Mouse (Mus musculus) T-cell, adult 2 months (primary cell): ENCODE measurements around the gene Ptprd.
"Not testable (repeated sequence)": the region's sequence is repeated elsewhere in the genome, so short reads cannot be mapped to it uniquely, and the experiment has no call there.

ENCODE experiments used
- DNase-seq: peaks from one replicate; pipeline ENCODE4 v3.0.0; 2022; ENCODE audit warnings: low spot score

Gene Ptprd

DNA sequence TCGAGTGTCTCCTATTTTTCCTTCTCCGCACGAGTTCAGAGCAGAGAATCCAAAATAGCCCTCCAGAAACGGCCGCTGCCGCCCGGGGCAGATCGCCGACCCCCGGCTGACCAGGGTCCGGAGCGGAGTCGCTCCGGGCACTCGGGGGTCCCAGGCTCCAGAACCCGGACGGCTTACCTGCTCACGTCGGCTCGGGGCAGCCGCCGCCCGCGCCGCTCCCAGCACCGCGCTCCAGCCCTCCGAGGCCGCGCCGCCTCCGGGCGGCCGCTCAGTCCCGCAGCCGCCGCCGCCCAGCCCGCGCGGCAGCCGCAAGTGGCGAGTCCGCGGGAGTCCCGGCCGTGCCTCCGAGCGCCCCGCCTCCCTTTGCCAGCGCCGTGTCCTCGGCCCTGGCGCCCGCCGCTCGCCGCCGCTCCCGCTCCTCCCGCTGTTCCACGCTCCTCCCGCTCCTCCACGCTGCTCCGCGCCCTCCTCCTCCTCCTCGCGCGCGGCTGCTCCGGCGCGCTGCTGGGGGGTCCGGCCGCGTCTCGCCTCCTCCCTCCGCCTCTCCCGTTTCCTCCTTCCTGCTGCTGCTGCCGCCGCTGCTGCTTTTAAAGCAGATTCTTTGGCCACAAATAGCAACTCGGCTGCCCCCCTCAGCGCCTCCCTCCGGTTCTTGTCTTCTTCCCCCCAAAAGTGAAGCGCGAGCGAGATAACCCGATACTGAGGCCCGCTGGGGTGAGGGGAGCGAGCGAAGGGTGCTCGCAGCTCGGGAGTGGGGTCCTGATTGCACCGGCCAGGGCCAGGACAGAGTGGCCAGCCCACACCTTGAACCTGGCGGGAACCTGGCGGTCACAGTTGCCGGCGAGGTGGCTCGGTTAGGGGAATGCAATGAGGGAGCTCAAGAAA lies 1762.1 kb downstream of the Ptprd start:
- no peak for DNase-seq

- no peak for DNase-seq
Measured at GRCm38 (mm10) chr4:76448678-76449465, 1762.9 kb downstream of the Ptprd start.

DNA sequence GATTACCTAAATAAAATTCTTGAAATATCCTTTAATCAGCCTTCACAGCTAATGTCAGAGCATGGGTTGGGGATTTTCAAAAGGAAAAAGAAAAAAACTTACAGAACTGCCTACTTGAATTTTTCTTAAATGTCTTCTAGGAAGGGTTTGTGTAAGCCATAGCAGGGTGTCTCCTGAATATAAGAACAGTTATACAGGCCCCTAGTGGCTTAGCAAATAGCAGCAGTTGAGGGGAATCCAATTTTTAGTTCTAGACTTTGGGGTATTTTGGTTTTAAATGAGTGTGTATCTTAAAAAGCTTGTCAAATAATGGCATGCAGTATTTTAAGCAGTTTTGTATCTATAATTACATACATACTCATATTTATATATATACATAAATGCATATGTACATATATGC lies 1764.4 kb downstream of the Ptprd start:
- no peak for DNase-seq

DNA sequence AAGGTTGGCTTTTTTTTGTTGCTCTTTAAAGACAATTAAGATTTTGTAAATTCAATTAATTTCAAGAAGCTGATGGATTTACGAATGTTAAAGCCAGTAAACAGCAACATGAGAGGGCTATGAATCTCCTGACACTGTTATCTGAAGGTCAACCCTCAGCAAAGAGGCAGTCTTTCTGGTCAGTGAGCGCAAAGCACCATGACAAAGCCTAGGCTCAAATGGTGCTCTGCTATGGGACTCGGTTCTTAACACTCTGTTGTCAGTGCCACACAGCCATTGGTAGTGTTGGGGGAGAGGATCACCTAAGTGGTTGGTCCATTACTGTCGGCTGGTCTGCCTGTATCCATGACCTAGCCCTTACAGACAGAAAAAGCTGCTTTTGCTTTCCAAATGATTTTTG lies 1767.0 kb downstream of the Ptprd start:
- no peak for DNase-seq

DNA sequence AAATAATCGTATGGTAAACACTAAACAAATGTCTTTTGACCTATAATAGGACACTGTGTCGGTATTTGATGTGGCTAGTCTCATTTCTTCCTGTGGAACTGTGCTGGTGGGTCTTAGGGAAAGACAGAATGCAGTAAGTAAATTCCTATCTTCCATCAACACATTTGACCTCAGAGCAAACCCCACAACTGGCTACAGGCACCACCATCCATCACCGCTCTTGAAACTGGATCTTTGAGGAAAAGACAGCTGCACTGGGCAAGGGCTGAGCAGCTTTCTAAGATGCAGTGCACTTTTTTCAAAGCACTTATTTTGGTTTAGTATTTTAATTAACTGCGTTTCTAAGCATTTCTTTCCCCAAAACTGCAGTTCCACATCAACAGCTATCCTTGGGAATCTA lies 1768.2 kb downstream of the Ptprd start:
- DNase-seq, result no peak

GRCm38 (mm10) chr4:76440791-76441364 lies 1770.9 kb downstream of the Ptprd start:
- DNase-seq, result no peak

DNA sequence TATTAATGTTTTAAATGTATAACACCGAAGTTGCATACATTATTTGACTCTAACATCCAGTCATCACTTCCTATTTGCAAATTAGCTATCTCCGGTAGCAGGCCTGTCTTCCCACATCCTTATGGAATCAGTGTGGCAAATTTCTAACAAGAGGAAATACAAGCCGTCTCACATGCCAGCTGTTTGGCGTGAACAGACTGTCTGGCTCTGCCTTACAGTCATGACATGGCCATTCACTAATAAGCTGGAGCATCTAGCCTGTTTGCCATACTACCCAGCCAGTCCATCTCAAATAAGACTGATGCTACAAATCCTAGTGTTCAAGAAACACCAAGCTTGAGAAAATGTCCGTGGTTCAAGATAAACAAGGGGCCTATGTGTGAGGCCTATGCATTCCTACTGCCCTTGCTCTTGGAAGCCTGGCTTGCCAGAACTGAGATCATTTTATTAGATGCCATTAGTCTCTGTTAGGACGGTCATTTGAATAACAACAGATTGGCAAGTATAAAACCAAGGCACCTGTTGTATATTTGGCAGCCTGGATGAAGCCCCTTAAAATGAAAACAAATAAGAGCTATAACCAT lies 1773.2 kb downstream of the Ptprd start:
- no peak for DNase-seq

DNA sequence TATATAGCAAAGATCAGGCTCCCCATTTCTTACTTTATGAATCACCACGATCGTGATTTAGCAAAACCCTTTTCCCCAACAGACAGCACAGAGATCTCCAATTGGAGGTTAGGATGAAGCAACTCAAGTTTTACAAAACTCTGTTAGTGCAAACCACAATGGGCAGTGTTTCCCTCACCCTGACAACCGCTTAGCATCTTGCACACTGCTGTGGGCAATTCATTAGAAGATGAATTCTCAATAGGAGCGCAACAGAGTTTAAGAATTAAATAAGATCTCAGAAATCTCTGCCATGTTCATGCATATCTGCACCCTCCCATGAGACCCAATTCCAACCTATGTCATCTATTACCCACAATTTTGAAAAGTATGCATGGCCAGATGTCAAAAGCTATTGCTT lies 1773.7 kb downstream of the Ptprd start:
- no peak for DNase-seq

DNA sequence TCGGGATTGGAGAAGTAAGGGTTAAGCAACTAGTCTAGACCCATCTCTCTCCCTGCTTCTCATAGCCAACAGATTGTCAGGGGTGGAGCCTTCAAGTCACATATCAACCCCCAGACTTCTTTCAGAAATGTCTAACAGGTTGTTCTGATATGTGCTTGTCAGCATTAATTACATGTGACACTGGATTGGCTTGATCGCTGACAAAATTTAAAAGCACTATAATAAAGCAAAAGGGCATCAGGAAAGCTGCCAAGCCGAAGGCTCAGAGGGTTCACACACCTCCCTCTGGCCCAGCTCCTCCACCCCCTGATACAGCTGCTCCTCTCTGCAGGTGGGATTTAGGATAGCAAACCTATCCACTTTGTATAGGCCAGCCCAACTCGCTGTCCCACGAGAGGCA lies 1775.8 kb downstream of the Ptprd start:
- no peak for DNase-seq

GRCm38 (mm10) chr4:76429769-76430168 lies 1782.0 kb downstream of the Ptprd start:
- no peak for DNase-seq

- not testable (repeated sequence) for DNase-seq
Measured at GRCm38 (mm10) chr4:76427036-76427435, 1784.7 kb downstream of the Ptprd start.

DNA sequence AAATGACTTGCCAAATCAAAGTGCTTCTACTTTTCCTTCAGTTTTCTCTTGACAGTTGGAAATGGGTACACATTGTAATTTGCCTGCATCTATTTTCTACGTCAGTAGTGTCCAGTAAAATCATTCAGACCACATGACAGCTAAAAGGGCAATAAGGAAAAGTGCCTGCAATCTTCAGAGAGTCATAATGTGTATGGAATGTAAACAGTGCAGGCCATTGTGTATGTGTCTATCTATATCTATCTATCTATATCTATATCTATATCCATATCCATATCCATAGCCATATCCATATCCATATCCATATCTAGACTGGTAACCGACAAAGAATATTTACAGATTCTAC lies 1786.6 kb downstream of the Ptprd start:
- DNase-seq, result no peak

DNA sequence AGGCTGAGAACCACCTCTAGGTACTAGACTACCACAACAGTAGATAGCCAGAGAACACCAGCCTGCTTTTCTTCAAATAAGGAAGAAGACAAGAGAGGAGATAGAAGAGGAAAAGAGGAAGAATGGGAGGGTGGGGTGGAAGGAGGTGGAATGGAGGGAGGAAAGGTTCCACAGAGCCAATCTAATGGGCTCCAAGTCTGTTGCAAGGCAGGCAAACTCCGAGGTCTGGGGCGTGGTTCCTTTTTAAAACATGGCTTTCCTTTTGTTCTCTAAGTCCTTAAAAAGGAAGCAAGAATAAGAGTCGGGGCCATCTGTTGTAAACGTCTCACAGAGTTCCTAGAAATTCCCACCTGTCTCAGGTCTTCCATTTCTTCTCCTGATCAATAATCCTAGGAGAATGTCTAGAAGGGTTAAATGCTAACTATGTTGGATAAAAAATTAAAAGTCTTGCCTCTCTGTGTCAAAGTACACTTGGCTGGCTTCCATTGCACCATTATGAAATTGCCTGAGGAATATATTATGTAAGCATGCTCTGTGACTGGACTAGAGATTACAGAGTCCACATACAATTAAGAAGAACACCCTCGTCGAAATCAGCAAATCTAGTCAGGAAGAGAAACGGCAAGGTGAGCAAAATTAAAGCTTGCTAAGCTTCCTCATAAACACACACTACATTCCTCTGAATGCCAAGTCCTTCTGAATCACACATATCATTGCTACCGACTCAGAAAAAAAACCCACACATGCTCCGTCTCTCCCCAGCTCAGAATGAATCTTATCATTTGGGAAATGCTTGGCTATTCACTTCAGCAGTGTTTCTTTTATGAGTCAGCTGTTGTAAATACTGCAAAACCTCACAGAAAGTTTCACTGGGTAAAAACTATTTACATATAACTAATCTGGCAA lies 1787.2 kb downstream of the Ptprd start:
- no peak for DNase-seq

DNA sequence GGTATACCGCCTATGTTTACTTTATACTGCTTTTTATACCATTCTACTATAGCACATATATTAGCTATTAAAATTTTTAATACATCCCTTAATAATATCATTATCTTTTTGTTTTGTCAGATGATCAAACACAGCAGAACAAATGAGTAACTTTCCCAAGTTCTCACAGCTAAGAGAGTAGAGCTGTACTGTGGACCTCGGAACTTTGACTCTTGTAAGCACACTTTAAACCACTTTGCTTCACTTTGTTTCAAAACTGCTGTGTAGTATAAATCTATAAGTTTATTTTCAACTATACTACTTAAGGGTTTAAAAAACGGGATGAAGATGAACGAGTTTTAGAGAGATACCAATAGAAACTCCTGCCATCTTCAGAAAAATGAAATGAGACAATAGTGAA lies 1789.6 kb downstream of the Ptprd start:
- DNase-seq, result no peak

DNA sequence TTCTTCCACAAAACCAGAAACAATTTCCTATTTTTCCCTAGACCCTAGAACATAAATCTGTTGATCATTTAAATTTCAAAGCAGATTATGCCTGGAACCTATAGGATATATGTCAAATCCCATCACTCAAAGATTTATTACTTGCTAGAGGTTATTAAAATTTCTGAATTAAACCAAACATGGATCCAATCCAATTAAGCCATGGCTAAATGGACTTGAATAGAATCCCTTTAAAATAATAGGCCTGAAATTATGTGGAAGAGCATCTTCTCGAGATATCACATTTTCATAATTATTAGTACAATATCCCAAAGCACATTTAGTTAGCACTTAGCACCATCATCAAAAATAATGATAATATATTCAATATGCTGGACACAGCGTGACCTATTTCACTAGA lies 1792.1 kb downstream of the Ptprd start:
- no peak for DNase-seq

GRCm38 (mm10) chr4:76417676-76418075 lies 1794.1 kb downstream of the Ptprd start:
- no peak for DNase-seq

DNA sequence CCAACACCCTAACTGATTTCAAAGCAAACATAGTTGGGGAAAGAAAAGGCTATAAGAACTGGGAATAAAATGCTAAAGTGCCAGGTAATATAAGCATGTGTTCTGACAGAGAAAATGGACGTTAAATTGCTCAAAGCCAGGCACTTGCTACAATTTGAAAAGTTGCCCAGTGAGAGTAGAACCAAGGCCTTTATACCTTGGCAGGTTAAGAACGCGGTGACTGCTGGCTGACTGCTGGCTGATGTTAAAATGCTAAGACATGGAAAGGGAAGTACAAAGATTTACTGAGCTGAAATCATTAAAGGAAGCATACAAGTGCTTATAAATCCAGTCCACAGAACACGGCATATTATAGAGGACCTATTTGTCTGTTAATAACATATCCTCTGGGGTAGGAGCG lies 1796.1 kb downstream of the Ptprd start:
- DNase-seq, result no peak

- DNase-seq, result no peak
Measured at GRCm38 (mm10) chr4:76414591-76414990, 1797.2 kb downstream of the Ptprd start.

- no peak for DNase-seq
Measured at GRCm38 (mm10) chr4:76410053-76410452, 1801.7 kb downstream of the Ptprd start.

- no peak for DNase-seq
Measured at GRCm38 (mm10) chr4:76409159-76409558, 1802.6 kb downstream of the Ptprd start.

- DNase-seq, result no peak
Measured at GRCm38 (mm10) chr4:76405862-76406454, 1805.8 kb downstream of the Ptprd start.
